Mouse (Mus musculus): ENCODE measurements around the gene Rgsl1.

DNA sequence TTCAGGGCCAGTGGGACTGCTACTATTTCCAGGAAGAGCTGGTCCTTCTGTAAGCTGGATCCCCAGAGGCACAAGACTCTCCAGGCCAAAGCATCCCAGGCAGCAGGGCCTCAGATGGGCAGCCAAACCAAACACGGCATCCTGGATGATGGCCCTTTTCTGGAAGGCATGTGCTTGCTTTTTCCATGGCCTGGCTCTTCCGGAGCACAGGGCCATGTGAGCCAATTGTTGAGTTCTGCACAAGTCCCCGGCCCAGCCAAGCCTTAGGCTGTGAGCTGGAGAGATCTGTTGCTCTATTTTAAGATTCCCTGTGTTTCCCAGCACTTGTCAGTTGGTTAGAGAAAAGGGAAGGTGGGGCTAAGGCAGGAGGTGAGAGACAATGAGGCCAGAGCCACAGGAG lies 113.3 kb downstream of the Rgsl1 start:
- TF ChIP-seq GATA1 (IDR thresholded peaks at IDR 0.05; ENCODE audit: borderline replicate concordance, low read length) (no peak), FLI1 (IDR thresholded peaks at IDR 0.05; ENCODE audit: low read length) (no peak)

Measured in megakaryocyte, embryonic 14.5 days (primary cell).